Mouse (Mus musculus) c-Kit-negative CD71-positive TER-119-positive erythroid progenitor cells, embryonic 14.5 days (primary cell): ENCODE measurements at regions not wholly inside any gene's neighbourhood (a gene's known extent, or its start where the extent isn't known, plus 50 kb on each side); places are given as distances from the start of the nearest gene placed in this dataset.
"Not testable (repeated sequence)": the region's sequence is repeated elsewhere in the genome, so short reads cannot be mapped to it uniquely, and the experiment has no call there.

Experiments
- DNase-seq: peaks from one replicate; pipeline ENCODE4 v3.0.0-alpha.2; 2013; ENCODE audit warnings: low read depth, low spot score

DNA sequence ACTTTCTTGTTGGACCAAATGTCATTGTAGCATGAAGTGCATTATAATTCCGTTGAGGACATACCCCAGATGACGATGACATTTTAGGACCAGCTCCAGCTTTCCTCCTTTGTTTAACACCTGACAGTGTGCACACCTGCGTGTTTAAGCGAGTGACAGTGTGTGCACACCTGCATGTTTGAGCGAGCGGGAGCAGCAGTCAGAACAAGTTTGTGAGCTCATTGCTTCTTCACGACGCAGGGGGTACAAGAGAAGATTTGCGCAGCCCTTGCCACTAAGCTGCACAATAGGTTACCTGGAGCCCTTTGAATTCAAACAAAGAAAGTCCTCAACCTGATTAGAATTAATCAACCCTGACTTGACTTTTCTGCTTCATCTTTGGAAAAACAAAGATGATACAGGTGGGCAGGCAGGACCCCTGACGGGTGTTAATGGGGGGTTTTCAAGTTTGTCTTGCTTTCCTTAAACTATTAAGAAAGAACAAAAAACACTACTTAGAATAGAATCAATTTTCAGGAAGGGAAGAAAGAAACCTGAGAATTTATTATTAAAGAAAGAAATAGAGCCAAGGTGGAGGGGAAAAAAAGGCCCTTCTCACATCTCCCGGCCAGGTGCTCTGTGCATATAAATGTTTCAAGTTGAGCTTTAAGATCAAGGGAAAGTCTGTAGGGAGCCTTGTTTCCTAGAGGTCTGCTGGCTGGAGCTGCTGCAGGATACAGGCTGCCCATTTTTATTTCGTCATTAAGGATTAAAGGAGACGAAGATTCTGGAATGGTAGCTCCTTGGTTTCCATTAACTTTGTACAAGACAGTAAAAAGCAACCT lies 144.8 kb upstream of the Ttc29 start:
- DNase-seq, result no peak

DNA sequence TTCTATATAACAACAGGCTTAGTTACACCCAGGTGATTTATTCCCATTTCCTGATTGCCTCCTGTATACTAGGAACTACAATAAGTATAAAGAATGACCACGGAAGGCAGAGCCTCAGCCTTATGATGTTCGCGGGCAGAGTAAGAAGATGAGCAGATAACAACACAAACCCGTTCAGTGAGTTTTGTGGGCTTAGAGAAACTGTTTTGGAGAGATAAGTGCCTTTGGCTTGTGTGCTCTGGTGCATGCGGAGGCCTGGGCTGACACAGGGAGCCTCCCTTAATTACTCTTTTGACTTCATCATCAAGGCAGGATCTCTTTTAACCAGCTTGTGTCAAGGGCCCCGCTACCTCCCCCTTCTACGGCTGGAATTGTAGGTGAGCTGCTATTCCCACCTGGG lies 139.3 kb upstream of the Ttc29 start:
- no peak for DNase-seq

DNA sequence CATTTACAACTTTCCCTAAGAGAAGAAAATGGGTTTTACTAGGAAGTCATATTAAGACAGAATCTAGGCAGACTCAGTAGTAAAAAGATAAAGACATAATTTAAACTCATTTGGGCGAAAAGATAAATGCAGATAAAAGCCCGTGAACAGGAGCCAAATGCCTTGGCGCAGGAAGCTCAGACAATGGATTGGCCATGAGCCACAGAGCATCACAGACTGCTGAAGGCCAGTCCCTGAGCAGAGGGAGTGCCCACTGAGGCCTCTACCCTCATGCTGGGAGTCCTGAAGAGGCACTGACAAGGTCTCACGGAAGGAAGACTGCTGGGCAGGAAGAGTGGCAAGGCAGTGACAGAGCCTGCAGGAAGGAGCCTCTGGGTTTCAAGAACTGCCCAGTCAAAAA lies 136.0 kb upstream of the Ttc29 start:
- DNase-seq, result no peak

DNA sequence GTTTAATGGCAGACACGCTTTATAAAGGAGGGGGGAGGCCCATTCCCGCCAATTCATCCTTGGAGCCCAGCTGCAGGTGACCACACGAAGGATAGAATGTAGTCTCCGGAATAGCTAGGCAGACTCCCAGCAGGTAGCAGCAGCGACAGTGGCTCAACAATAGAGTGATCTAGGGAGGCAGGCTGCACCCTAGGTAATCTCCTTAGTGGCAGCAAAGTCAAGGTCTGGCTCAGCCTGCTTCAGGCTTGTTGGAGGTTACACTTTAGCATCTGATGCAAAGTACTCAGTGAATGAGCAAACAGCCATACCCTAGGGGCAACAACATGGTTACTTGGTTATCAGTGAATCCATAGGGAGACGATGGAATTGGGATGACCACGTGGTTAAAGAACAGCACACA lies 131.7 kb upstream of the Ttc29 start:
- not testable (repeated sequence) for DNase-seq

DNA sequence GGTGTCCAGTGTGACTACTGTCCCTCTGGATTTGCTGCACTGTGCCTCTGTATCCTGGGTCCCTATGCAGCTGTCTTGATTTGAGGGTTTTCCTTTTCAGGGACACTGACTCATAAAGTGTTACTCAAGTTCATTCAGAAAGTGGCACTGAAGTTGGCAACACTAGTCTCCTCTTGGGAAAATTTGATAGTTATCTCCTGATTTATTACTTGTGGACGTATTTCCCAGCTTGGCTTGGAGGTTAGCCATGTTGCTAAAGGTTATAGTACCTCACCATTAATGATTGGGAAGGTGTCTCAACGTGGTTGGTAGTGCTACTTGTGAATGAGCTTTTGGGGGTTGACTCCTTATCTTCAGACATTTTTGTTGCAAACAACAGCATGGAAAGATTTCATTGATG lies 130.1 kb upstream of the Ttc29 start:
- DNase-seq, result no peak

DNA sequence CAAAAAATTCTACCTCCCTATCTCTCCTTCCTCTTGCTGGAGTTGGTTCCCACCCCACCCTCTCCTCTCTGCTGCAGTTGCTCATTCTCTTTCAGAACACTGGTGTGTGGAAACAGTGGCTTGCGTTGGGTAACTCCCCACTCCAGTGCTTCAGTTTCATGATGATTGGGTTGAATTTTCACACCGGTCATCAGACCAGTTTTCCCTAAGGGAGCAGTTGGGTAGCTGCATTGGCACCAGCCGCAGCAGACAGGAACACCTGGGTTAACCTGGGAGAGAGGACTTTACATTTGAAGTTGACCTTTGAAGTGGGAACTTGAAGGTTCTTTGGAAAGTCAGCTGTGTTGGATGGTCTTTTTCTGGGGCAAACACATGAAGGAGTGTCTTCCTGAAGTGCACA lies 126.7 kb upstream of the Ttc29 start:
- DNase-seq, result no peak

DNA sequence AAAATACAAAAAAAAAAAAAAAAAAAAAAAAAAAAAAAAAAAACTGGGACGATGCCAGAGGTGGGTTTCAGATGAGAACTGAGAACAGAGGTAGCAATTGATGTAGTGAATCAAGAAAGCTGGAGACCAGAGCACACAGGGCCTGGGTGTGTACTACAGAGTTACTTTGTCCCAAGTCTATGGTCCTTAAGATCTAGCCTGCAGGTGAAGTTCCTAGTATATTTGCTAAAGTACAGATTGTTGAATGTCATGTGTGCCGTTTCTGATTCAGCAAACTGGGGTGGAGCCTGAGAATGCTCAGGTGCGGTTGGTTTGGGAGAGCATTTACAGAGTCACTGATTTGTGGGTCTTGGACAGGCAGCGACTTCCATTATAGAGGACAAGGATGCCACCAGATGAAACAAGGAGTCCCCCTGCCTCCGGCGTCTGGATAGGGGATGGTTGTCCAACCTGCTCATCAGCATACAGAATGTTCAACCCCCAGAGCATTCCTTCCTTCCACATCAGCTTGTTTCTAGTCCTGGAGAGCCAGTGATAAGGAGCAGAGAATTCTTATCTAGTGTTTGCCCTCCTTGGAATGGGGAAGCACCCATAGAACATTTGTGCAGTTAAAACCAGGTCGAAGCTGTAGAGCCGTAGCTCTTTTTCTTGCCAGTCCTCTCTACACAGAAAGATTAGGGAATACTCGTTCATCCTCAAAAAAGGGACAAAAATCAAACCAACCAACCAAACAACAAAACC lies 122.5 kb upstream of the Ttc29 start:
- no peak for DNase-seq

DNA sequence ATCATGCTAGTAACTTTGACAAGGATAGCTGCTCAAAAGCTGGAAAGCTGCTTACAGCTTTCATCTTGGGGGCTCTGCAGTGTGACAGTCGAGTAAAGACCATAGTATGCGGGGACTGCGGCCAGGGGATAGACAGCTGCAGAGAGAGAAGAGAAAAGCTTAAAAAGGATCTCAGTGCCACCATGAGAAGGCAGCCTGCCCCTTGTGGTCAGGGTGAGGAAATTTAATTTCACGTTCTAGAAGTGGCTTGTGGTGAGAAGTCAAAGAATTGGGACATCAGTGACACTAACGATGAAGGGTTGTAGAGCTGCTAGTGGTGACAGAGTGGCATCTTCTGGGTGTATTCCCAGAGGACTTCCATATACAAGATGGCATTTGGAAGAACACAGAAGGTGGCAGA lies 116.7 kb upstream of the Ttc29 start:
- DNase-seq, result no peak

DNA sequence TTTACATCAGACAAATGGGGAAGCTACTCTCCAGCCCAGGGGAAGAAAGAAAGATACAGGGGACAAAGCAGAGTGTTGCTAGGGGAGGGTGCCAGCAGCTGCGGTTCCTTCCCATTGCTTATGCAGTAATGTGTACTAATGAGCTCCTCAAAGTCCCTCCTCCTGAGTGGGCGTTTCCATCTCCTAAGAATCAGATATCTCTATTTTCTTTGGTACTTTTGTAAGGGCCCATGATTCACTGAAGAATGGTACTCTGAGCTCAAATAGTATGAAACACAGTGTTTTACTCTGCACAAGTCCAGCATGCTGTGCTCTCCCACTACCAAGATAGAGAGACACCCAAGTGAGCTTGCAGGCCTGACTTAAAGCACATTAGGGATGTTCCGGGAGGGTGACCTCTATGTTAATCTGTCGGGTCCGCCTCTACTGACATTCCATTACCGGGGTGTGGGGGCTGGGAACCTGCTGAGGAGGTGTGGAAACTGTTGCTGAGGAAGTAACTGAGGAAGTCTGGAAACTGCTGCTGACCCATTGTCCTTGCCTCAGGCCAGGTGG lies 114.8 kb upstream of the Ttc29 start:
- no peak for DNase-seq

DNA sequence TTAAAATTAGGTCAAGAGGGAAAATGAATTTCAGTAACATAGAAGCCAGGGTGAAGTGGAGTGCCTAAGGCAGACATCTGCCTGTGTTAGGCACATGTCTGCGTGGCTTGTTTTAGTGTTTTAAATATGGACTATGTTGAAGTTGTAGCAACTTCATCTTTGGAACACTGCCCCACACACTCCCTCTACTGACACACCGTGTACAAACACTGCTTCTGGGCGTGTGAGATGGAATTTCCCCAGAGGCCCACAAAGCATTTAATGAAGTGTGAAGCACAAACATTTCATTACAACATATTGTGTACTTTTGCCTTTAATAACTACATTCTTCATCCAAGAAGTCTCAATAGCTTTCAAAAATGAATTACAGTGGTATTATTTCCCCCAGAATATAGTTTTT lies 114.0 kb upstream of the Ttc29 start:
- DNase-seq, result no peak

DNA sequence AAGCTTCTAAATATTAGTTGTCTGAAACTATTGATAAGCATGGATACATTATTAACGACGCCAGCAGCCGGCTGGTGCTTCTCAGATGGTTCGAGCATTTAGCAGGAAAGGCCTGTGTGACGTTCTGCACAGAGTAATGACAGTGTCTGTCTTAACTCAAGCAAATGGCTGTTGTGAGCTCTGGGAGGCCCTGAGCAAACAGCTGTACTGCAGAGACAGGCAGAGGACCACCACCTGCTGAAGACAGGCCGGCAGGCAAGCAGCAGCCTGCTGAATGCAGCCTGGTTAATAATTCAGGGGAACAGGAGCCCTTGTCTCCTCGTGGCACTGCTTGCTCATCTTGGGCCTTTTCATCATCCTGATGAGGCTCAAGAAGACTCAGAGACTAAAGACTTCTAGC lies 105.8 kb upstream of the Ttc29 start:
- no peak for DNase-seq

DNA sequence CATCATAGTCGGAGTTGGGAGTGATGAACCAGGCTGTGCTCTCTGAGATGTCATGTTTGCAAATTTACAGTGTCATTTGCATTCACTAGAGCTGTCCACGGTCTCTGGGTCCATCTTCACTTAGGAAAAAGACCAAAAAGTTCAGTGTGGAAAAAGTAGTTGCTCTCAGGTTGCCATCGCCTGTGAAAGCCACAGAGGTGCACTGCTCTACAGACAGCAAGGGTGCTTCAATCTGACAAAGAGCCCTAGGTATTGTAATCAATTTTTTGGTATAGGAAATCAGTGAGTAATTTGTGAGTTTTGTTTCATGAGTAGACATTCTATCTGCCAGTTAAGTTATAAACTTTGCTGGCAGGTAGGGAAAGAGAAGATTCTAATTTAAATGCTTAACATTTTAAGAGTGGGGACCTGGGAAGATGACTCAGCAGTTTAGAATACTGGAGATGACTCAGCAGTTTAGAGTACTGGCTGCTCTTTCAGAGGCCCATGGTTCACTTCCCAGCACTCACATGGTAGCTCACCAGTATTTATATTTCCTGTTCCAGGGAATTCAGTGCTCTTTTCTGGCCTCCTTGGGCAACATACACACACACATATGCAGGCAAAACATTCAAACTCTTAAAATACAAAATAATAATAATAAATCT lies 103.0 kb upstream of the Ttc29 start:
- peak; percentile 47 for DNase-seq

DNA sequence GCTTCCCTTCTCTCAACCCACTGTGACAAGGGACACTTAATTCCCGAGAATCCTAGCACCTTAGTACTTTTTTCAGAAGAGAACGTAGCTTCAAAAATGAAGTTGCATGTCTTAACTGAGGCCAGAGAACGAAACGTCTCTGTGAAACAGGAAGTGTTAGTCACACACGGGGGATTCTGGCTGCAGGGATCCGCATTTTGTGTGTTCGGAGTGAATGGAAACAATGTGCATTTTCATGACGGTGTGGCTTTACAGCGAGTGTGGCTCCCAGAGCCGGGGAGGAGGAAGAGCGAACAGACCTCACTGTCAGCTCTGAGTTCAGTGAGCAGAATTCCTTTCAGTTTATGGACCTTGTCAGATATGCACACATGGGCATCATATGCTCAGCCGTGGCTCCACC lies 100.0 kb upstream of the Ttc29 start:
- DNase-seq, result no peak

DNA sequence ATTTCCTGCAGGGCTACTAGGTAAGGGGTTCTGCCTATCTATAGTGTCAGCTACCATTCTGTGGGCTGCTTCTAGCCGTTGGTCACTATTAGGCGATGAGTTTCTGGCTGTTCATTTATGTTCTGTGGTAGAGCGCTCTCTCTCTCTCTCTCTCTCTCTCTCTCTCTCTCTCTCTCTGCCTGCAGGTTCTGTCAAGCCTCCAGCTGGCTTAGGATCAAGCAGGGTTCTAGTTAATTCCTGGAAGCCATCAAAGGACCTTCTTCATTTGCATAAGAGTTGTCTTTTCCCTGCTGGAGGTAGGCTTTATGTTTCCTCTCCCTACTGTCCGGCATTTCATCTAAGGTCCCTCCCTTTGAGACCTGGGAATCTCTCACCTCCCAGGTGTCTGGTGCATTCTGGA lies 98.6 kb upstream of the Ttc29 start:
- no peak for DNase-seq

DNA sequence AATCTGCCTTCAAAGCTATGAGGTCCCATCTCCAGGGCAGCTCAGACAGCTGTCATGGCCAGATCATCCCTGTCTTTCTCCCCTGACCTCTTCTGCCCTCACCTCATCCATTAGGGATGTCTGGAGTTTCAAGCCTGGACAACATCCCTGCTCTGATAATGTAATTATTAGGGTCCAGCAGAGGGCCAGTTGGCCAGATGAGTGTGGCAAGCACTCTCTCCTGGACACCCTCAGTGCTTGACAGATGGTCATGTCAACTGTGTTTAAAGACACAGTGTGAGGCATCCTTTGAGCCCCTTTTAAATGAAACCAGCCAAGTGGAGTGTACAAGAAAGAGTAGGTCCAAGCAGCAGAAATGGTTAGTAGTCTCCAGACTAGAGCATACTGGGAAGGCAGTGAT lies 95.9 kb upstream of the Ttc29 start:
- DNase-seq, result no peak

DNA sequence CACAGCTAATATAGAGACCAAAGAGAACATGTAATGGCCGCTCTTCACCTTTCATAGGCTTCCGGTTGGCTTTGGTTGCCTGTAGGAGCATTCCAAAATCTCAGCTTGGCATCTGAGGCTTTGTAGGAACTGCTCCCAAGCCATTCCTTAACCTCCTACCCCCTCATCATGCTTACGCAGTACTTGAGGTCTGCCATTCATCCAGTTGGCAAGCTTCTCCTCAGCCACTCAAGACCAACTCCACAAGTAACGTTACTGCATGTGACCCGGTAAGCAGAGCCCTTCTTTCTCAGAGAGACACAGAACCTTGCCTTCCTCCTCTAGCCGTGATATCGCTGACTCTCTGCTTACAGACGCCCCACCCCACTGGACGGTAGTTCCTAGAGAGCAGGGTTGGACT lies 94.6 kb upstream of the Ttc29 start:
- no peak for DNase-seq

DNA sequence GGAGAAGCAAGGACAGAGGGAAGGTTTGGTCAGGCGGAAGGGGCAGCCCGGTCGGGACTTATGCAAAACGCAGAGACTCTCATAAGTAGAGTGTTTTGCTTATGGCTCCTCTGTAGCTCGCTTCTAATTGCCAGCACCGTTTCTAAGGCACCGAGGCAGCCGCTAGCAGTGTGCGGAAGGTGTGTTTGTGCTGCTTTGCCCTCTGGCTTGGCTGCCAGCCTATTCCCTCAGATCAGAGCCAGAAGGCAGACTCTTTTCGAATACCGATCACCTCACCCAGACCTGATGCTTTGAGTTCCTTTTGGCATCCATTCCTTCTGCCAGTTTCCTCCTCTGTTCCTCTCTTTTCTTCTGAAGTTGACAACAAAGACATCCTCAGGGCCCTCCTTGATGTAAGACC lies 93.4 kb upstream of the Ttc29 start:
- no peak for DNase-seq

DNA sequence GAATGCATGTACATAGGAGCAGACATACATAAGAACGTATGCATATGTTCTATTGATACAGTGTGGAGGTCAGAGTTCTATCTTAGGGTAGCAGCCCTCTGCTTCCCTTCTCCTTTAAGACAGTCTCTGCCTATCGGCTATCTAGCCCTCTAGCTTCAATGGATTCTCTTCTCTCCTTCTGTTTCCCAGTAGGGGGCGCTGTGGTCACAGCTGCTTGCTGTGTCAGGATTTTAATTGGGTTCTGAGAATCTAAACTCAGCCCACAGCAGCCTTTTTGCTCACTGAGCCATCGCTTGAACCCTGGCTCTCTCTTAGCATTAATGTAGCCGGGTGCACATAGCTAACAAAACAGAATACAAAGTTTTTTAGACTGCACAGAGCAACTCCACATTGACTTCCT lies 88.8 kb upstream of the Ttc29 start:
- no peak for DNase-seq

DNA sequence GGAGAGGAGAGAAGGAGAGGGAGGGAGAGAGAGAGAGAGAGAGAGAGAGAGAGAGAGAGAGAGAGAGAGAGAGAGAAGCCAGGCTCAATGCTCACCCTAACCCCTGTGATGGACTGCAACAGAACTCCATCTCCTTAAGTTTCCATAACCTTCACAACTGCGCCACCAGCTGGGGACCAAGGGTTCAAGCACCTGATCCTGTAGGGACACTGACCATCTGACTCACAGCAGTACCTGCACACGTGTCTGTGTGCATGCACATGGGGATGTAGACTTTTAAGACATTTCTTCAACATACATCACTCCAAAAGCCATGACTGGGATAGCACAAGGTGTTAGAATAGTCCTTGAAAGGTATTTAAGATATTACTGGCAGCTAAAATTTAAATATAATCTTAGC lies 85.2 kb upstream of the Ttc29 start:
- no peak for DNase-seq

DNA sequence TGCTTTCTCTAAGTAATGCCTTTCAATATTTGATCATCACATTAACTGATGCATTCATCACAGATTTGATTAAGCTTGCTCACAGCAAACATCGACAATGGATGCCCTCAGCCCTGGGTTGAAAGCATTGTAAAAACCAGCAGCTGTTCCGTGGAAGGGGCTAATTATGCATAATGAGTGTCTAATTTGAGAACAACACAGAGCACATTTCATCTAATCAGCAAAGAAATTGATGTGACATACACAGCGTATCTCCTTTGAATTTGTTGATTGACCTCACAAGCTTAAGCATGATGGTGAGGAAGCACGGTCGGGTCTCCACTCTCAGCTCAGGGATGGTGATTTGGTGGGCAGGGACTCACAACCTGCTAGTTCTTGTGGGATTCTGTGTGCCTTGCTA lies 84.0 kb upstream of the Ttc29 start:
- no peak for DNase-seq

DNA sequence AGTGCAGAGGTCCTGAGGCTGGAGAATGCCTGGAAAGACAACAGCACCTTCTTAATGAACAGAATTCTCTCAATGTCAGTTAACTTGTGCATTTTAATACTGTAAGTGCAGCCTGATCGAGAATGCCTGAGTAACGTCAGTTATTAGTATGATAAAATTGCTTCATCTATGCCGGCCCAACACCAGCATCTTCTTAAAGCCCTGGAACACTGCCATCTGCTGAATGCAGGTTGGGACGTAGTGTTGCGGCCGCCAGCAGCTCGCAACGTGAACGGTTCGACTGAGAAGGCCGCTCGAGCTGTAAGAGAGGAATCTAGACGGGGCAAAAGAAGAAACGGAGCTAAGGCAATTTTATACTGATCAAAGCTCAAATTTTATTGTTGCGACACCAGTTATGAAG lies 73.6 kb upstream of the Ttc29 start:
- DNase-seq, result not testable (repeated sequence)

DNA sequence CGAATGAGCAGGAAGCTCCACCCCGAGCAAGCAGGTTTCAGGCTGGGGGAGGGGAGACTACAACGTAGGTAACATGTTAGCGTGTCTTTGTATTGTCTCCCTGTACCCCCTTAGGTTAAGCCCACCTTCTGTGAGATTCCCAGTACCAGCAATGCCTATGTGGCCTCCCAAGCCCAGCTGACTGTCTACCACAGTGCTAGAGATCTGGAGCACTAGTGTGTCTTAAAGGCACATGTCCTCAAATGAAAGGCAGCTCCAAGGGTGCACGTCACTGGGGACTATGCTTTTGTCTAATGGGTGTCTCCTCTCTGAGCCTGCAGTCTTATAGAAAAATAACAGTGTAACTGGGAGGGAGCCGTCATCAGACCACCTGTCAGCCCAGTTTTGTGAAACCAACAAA lies 65.9 kb upstream of the Ttc29 start:
- DNase-seq, result no peak

DNA sequence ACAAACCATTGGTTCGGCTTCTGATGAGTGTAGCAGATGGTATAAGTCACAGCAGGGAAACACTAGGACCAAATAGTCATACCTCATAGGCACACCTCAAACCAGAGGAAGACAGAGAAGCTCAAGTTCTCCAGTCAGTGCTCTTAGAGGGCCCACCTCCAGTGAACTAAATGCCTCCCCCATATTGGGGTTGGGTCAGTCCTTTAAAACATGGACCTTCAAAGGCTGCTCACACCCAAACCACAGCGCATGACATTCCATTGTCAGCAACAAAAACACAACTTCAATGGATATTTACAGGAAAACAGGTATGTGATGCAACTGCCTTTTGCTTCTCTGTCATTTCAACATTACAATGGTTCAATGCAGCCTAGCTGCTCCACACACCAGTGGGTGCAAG lies 65.1 kb upstream of the Ttc29 start:
- no peak for DNase-seq
